Mouse (Mus musculus) heart, embryonic 10.5 days (tissue): ENCODE data around the gene Cfap99. TPM values are rescaled to one million over a fixed set of nuclear protein-coding genes. Genes with fewer than 3 reads are reported as not detected.

Experiments used
- DNase-seq: peaks from one replicate; pipeline ENCODE4 v3.0.0-alpha.2; 2017; ENCODE audit warnings: low spot score
- H3K27ac ChIP-seq: fragments of 300-500 bp; sonication (generic); 2 replicates; pipeline ENCODE4 v1.5.1; 2016; ENCODE audit warnings: mild to moderate bottlenecking
- H3K27me3 ChIP-seq: fragments of 300-500 bp; sonication (generic); 2 replicates; pipeline ENCODE4 v1.6.1; 2016; ENCODE audit warnings: mild to moderate bottlenecking; ENCODE audit not compliant: poor library complexity, insufficient read depth, severe bottlenecking
- H3K36me3 ChIP-seq: fragments of 300-500 bp; sonication (generic); 2 replicates; pipeline ENCODE4 v1.6.1; 2016; ENCODE audit warnings: mild to moderate bottlenecking, moderate library complexity
- H3K4me1 ChIP-seq: fragments of 300-500 bp; sonication (generic); 2 replicates; pipeline ENCODE4 v1.6.1; 2016; ENCODE audit warnings: mild to moderate bottlenecking
- H3K4me3 ChIP-seq: fragments of 300-500 bp; sonication (generic); 2 replicates; pipeline ENCODE4 v1.5.1; 2016; ENCODE audit warnings: mild to moderate bottlenecking, moderate library complexity
- H3K9me3 ChIP-seq: fragments of 300-500 bp; sonication (generic); 2 replicates; pipeline ENCODE4 v1.6.1; 2016; ENCODE audit warnings: mild to moderate bottlenecking, moderate library complexity
- WGBS: fragments of 180-500 bp; shearing (Covaris S2); methylation state at CpG from one replicate; pipeline ENCODE4 v1.1.7; 2016; 5-methylcytosine and 5-hydroxymethylcytosine counted together
- polyA plus RNA-seq: library from polyadenylated mRNA; unstranded; fragments of >200 nt; fragmentation: Nextera tagmentation; extraction: Ambion mirVana; gene quantifications from 2 replicates; pipeline ENCODE4 v1.2.1, GENCODE M21; 2016

Cfap99 gene
- polyA plus RNA-seq, 1 experiment from 2014 or later: not detected

- DNase-seq: no peak
- 0 out of 2 replicates have a peak, but pooled peaks cover 5% of the 10 kb centered on the region for H3K27me3 ChIP-seq
- H3K4me1 ChIP-seq: peaks cover 6% of the 10 kb centered on the region; the same call in 1 of the 2 replicates
- H3K27ac ChIP-seq: no peak overlapping the region
- H3K36me3 ChIP-seq: no peaks in the 10 kb centered on the region
- no peak overlapping the region for H3K4me3 ChIP-seq
- no peaks in the 10 kb centered on the region for H3K9me3 ChIP-seq
- 62% methylated on average over 4 of the region's 4 CpGs for WGBS
Observed at GRCm38 (mm10) chr5:34266065-34266464, 22.3 kb upstream of the Cfap99 start.

GRCm38 (mm10) chr5:34269197-34269920, 19.0 kb upstream of the Cfap99 start:
- Histone ChIP-seq H3K4me3 (no peak overlapping the region), H3K4me1 (peaks cover 20% of the 10 kb centered on the region), H3K27me3 (0 out of 2 replicates have a peak, but pooled peaks cover 5% of the 10 kb centered on the region), H3K36me3 (no peaks in the 10 kb centered on the region), H3K9me3 (no peaks in the 10 kb centered on the region), H3K27ac (no peak overlapping the region)
- WGBS: 74% methylated on average over 16 of the region's 16 CpGs
- DNase-seq: no peak

- Histone ChIP-seq H3K4me1 (peaks cover 20% of the 10 kb centered on the region), H3K27me3 (0 out of 2 replicates have a peak, but pooled peaks cover 5% of the 10 kb centered on the region), H3K27ac (no peak overlapping the region), H3K4me3 (no peak overlapping the region), H3K36me3 (no peaks in the 10 kb centered on the region), H3K9me3 (no peaks in the 10 kb centered on the region)
- 44% methylated on average over 12 of the region's 12 CpGs for WGBS
- no peak for DNase-seq
Observed at GRCm38 (mm10) chr5:34269921-34270465, 18.4 kb upstream of the Cfap99 start.

GRCm38 (mm10) chr5:34271743-34272142, 16.7 kb upstream of the Cfap99 start:
- no peaks in the 10 kb centered on the region for H3K36me3 ChIP-seq
- no peak for DNase-seq
- no peaks in the 10 kb centered on the region for H3K9me3 ChIP-seq
- WGBS: 17% methylated on average over 4 of the region's 4 CpGs
- peaks cover 20% of the 10 kb centered on the region for H3K4me1 ChIP-seq
- 0 out of 2 replicates have a peak, but pooled peaks cover 5% of the 10 kb centered on the region for H3K27me3 ChIP-seq
- no peak overlapping the region for H3K4me3 ChIP-seq
- no peak overlapping the region for H3K27ac ChIP-seq

GRCm38 (mm10) chr5:34273251-34273681, 15.1 kb upstream of the Cfap99 start:
- H3K4me3 ChIP-seq: no peak overlapping the region
- H3K27me3 ChIP-seq: 0 out of 2 replicates have a peak, but pooled peaks cover 5% of the 10 kb centered on the region
- no peak overlapping the region for H3K27ac ChIP-seq
- 67% methylated on average over 5 of the region's 5 CpGs for WGBS
- no peaks in the 10 kb centered on the region for H3K9me3 ChIP-seq
- peaks cover 20% of the 10 kb centered on the region for H3K4me1 ChIP-seq
- no peak for DNase-seq
- no peaks in the 10 kb centered on the region for H3K36me3 ChIP-seq

GRCm38 (mm10) chr5:34274268-34274667, 14.1 kb upstream of the Cfap99 start:
- 0 out of 2 replicates have a peak, but pooled peaks cover 5% of the 10 kb centered on the region for H3K27me3 ChIP-seq
- H3K9me3 ChIP-seq: no peaks in the 10 kb centered on the region
- no peak overlapping the region for H3K4me3 ChIP-seq
- 82% methylated on average over 3 of the region's 3 CpGs for WGBS
- no peak for DNase-seq
- no peak overlapping the region for H3K27ac ChIP-seq
- H3K36me3 ChIP-seq: no peaks in the 10 kb centered on the region
- peaks cover 26% of the 10 kb centered on the region for H3K4me1 ChIP-seq

- no peak overlapping the region for H3K4me3 ChIP-seq
- no peak for DNase-seq
- H3K27me3 ChIP-seq: 0 out of 2 replicates have a peak, but pooled peaks cover 3% of the 10 kb centered on the region
- H3K36me3 ChIP-seq: no peaks in the 10 kb centered on the region
- peaks cover 21% of the 10 kb centered on the region for H3K4me1 ChIP-seq
- no peaks in the 10 kb centered on the region for H3K9me3 ChIP-seq
- WGBS: 84% methylated on average over 10 of the region's 10 CpGs
- no peak overlapping the region for H3K27ac ChIP-seq
Observed at GRCm38 (mm10) chr5:34274676-34275293, 13.6 kb upstream of the Cfap99 start.

GRCm38 (mm10) chr5:34276191-34276590, 12.2 kb upstream of the Cfap99 start:
- no peak for DNase-seq
- Histone ChIP-seq H3K4me1 (peaks cover 24% of the 10 kb centered on the region), H3K27ac (no peak overlapping the region), H3K9me3 (no peaks in the 10 kb centered on the region), H3K27me3 (no peaks in the 10 kb centered on the region), H3K4me3 (no peak overlapping the region), H3K36me3 (no peaks in the 10 kb centered on the region)
- 76% methylated on average over 7 of the region's 7 CpGs for WGBS

- WGBS: 80% methylated on average over 6 of the region's 6 CpGs
- Histone ChIP-seq H3K36me3 (no peaks in the 10 kb centered on the region), H3K4me1 (peaks cover 24% of the 10 kb centered on the region), H3K9me3 (no peaks in the 10 kb centered on the region), H3K27ac (no peak overlapping the region), H3K27me3 (peaks cover under 1% of the 10 kb centered on the region; the same call in 1 of the 2 replicates), H3K4me3 (no peak overlapping the region)
- DNase-seq: no peak
Observed at GRCm38 (mm10) chr5:34276746-34277145, 11.7 kb upstream of the Cfap99 start.

GRCm38 (mm10) chr5:34278058-34278457, 10.3 kb upstream of the Cfap99 start:
- Histone ChIP-seq H3K36me3 (no peaks in the 10 kb centered on the region), H3K4me1 (peaks cover 19% of the 10 kb centered on the region), H3K9me3 (no peaks in the 10 kb centered on the region), H3K4me3 (no peak overlapping the region), H3K27me3 (peaks cover 11% of the 10 kb centered on the region), H3K27ac (no peak overlapping the region)
- DNase-seq: no peak
- 69% methylated on average over 4 of the region's 4 CpGs for WGBS

- 80% methylated on average over 9 of the region's 9 CpGs for WGBS
- H3K4me3 ChIP-seq: no peak overlapping the region
- H3K36me3 ChIP-seq: no peaks in the 10 kb centered on the region
- no peak overlapping the region for H3K27ac ChIP-seq
- H3K9me3 ChIP-seq: no peaks in the 10 kb centered on the region
- peaks cover 18% of the 10 kb centered on the region for H3K27me3 ChIP-seq
- H3K4me1 ChIP-seq: peaks cover 13% of the 10 kb centered on the region; the same call in 1 of the 2 replicates
- no peak for DNase-seq
Observed at GRCm38 (mm10) chr5:34279214-34279613, 9.2 kb upstream of the Cfap99 start.

GRCm38 (mm10) chr5:34280976-34281375, 7.4 kb upstream of the Cfap99 start:
- Histone ChIP-seq H3K9me3 (no peaks in the 10 kb centered on the region), H3K4me3 (no peak overlapping the region), H3K4me1 (peaks cover 18% of the 10 kb centered on the region; the same call in 1 of the 2 replicates), H3K27me3 (peaks cover 30% of the 10 kb centered on the region), H3K36me3 (no peaks in the 10 kb centered on the region), H3K27ac (no peak overlapping the region)
- no peak for DNase-seq
- WGBS: 48% methylated on average over 7 of the region's 7 CpGs

GRCm38 (mm10) chr5:34283355-34283754, 5.0 kb upstream of the Cfap99 start:
- H3K27ac ChIP-seq: no peak overlapping the region
- H3K4me1 ChIP-seq: peaks cover 41% of the 10 kb centered on the region
- H3K9me3 ChIP-seq: no peaks in the 10 kb centered on the region
- no peak overlapping the region for H3K4me3 ChIP-seq
- H3K27me3 ChIP-seq: peaks cover 54% of the 10 kb centered on the region
- H3K36me3 ChIP-seq: no peaks in the 10 kb centered on the region
- 79% methylated on average over 5 of the region's 5 CpGs for WGBS
- DNase-seq: no peak
